Mouse (Mus musculus): ENCODE measurements around the gene Ovol3.
"Not testable (repeated sequence)": the region's sequence is repeated elsewhere in the genome, so short reads cannot be mapped to it uniquely, and the experiment has no call there.

The Ovol3 gene

DNA sequence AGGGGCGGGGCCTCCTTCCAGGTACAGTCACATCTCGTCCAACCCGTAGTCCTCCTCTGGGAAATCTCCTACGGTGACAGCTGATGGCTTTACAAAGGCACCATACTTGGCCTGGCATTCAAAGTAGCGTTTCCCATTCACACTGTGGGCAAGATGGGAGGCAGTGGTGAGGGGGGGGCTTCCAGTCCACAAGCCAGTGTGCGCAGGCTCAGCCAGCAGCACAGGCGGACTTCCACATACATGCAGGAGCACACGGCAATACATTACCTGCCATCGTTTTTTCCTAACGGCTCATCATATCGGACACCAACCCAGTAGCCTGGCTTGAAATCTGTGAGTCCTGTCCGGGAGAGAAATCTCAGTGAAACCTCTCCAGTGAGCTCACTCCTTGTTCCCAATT is 11.3 kb downstream of the Ovol3 start:
- in situ Hi-C loops (cut with MseI, MboI), result no loop called here

GRCm38 (mm10) chr7:30222205-30222604 is 13.3 kb downstream of the Ovol3 start:
- in situ Hi-C loops (cut with MseI, MboI), result no loop called here

DNA sequence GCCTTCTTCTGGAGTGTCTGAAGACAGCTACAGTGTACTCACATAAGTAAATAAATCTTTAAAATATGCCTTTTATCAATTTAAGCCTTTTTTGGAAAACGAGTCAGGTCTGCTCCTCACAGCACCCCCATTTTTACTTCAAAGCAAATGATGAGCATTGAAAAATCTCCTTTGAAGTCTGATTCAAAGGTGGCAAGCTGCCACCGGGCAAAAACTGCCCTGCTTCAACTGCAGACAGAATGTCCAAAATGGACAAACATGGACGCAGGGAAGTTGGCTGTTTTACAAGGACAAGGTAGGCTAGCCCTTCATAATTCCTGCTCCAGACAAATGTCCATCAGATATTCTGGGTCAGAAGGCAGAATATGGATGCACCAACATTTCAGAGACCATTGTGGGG is 14.1 kb downstream of the Ovol3 start:
- in situ Hi-C loops (cut with MseI, MboI), result no loop called here

DNA sequence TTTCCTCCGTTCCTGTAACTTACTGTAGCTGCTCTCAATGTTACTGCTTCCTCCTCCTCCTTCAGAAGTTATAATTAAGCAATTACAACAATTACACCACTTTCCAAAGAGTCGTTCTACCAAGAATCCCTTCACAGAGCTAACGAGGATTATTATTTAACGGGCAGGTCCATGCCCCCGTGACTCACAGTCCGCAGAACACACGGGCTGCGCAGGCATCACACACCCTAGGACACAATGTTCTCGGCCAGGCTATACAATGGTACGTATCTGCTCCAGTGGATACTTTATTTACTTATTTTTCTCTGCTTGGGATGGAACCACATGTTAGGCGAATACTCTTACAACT is 15.5 kb downstream of the Ovol3 start:
- in situ Hi-C loops (cut with MseI, MboI), result no loop called here

GRCm38 (mm10) chr7:30219293-30220007 is 16.1 kb downstream of the Ovol3 start:
- in situ Hi-C loops (cut with MseI, MboI), result loop anchor here in 1 of 2 experiments (5.0 kb wide), 1 partner anchor 37 kb away; the partner anchor contains the start of gene Cox7a1

DNA sequence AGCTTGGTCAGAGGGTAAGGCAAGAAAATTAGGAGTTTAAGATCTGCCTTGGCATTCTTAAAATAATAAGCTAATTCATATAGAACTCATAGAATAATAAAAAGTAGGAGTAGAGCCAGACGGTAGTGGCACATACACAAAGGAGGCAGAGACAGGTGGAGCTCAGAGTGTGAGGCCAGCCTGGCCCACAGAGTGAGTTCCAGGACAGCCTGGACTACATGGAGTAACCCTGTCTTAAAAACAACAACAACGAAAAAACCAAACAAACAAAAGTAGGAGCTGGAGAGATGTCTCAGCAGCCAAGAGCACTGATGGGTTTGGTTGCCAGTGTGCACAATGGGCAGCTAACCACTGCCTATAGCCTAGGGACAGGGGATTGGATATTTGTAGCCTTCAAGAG is 18.2 kb downstream of the Ovol3 start:
- in situ Hi-C loops (cut with MseI, MboI), result loop anchor here in 1 of 2 experiments (5.0 kb wide), 1 partner anchor 35 kb away; the partner anchor contains the start of gene Cox7a1

GRCm38 (mm10) chr7:30216723-30217151 is 18.8 kb downstream of the Ovol3 start:
- in situ Hi-C loops (cut with MseI, MboI), result loop anchor here in 1 of 2 experiments (5.0 kb wide), 1 partner anchor 34 kb away; the partner anchor contains the start of gene Cox7a1

DNA sequence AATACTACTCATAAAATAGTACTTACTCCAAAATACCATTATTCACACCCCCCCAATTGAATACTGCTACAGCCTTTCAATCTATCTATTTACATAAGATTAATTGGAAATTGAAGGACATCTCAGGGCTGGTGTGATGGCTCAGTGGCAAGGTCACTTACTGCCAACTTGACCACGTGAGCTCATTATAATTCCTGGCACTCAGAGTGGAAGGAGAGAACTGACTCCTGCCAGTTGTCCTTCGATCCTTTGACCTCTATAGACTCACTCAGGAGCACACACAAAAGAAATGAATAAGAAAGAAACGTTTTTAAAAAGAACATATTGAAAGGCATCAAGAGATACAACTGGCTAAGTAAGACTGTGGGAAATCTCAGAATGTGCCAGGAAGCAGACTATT is 19.6 kb downstream of the Ovol3 start:
- in situ Hi-C loops (cut with MseI, MboI), result loop anchor here in 1 of 2 experiments (5.0 kb wide), 1 partner anchor 34 kb away; the partner anchor contains the start of gene Cox7a1

- in situ Hi-C loops (cut with MseI, MboI), result loop anchor here in 1 of 2 experiments (5.0 kb wide), 1 partner anchor 37 kb away; no protein-coding TSS in a partner anchor
These were observed 21.6 kb downstream of the Ovol3 start for GRCm38 (mm10) chr7:30213881-30214280.

DNA sequence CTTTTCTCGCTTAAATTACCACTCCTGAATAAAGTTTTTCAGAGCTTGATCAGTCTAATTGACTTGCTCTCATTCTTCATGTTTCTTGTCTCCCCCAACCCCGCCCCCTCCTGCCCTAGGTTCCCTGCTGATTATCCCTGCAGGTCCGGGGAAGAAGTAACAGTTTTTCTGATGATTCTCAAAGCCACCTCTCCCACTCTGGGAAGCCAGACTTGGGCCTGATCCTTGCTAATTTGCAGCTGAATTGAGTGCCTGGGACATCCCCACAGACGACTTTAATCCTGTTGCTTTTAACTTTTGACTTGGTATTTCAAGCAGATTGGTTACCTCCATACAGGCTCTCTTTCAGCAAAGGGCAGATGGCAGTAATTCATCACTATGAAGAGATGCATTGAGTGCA is 24.5 kb downstream of the Ovol3 start:
- in situ Hi-C loops (cut with MseI, MboI), result loop anchor here in 1 of 2 experiments (5.0 kb wide), 1 partner anchor 34 kb away; no protein-coding TSS in a partner anchor

DNA sequence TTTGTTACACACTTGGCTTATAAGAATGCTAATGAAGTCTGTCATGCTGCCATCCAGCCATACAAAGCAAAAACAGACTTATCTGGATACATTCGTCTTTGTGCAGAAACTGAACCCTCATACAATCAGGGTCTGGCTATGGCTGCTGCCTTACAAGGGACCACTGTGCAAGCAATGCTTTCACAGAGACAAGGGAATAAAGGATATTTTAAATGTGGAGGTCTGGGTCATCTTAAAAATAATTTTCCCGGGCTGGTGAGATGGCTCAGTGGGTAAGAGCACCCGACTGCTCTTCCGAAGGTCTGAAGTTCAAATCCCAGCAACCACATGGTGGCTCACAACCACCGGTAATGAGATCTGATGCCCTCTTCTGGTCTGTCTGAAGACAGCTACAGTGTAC is 29.2 kb downstream of the Ovol3 start:
- in situ Hi-C loops (cut with MseI, MboI), result not testable (repeated sequence)

- in situ Hi-C loops (cut with MseI, MboI), result no loop called here
These were observed 30.1 kb downstream of the Ovol3 start for GRCm38 (mm10) chr7:30205383-30205782.

GRCm38 (mm10) chr7:30204380-30204779 is 31.1 kb downstream of the Ovol3 start:
- in situ Hi-C loops (cut with MseI, MboI), result no loop called here

DNA sequence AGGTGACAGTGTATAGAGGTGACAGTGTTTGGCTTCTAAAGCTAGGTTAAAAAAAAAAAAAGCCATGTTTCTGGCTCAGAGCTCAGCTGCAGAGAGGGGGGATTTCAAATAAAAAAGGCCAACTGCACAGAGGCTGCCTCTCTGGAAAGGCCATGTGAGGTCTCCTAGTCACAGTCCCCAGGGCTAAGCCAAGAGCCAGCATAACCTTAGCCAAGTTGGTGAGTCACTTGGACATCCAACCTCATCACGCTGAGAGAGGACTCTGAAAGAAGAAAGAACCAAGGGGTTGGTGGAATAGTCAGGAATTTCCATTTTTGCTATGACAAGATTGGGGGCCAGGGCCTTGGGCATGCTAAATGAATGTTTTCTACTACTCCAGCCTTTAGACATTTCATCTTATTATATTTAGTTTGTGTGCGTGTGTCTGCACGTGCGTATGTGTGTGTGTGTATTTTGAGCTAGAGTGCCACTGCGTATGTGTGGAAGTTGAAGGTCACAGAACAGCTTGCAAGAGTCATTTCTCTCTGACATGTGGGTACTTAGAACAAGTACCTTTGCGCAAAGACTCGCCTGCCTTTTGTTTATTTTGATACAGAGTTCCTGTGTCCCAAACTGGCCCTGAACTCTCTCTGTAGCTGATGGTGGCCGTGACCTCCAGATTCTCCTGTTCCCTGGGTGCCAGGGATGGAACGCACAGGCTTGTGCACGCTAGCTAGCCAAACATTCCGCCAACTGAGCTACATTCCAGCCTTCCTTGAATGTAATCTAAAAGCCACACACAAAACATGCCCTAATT is 32.4 kb downstream of the Ovol3 start:
- in situ Hi-C loops (cut with MseI, MboI), result no loop called here

- in situ Hi-C loops (cut with MseI, MboI), result not testable (repeated sequence)
These were observed 34.9 kb downstream of the Ovol3 start for GRCm38 (mm10) chr7:30200661-30201060.

DNA sequence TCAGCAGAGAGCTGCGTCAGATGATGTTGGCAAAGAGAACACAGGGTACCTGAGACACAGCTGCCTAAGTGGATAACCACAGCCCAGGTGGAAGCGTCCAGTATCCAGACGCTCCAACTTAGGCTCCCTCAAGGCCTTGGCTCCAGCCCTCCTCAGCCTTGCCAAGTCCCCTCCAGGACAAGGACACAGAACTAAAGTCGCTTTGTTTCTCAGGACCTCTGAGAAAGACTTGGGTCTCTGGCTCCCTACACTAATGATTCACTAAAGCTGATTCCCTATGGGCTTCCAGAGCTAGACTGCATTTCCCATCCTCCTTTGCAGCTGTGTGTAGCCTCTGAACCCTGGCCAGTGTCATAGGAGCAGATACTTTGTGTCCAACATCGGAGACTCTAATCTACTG is 35.3 kb downstream of the Ovol3 start:
- in situ Hi-C loops (cut with MseI, MboI), result no loop called here

GRCm38 (mm10) chr7:30199498-30200139 is 35.9 kb downstream of the Ovol3 start:
- in situ Hi-C loops (cut with MseI, MboI), result no loop called here

- in situ Hi-C loops (cut with MseI, MboI), result no loop called here
These were observed 37.0 kb downstream of the Ovol3 start, which contains the start of gene Capns1 for GRCm38 (mm10) chr7:30198481-30198971. Gene Capns1 (minus strand): TSS chr7:30198811.

DNA sequence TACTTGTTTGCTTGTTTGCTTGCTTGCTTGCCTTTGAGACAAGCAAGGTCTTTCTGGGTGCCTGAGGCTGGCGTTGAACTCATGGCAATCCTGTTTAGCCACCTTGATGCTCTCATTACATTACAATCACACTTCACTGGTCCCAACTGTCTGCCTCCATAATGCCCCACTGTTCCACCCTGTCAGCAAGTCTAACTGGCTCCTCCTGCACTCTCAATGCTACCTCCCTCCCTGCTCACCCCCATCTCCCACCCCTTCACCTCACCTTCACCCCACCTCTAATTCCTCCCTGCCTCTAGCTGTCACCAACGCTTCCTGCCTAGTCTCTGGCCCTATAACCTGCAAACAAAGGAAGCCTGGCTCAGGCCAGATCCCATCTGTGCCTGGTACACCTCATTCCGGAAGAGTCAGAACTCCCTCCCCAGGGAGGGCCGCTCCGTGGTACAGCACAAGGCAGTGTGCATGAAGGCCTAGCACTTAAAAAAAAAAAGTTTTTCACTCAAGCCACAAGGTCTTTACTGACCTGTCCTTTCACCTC is 37.9 kb downstream of the Ovol3 start:
- in situ Hi-C loops (cut with MseI, MboI), result no loop called here

DNA sequence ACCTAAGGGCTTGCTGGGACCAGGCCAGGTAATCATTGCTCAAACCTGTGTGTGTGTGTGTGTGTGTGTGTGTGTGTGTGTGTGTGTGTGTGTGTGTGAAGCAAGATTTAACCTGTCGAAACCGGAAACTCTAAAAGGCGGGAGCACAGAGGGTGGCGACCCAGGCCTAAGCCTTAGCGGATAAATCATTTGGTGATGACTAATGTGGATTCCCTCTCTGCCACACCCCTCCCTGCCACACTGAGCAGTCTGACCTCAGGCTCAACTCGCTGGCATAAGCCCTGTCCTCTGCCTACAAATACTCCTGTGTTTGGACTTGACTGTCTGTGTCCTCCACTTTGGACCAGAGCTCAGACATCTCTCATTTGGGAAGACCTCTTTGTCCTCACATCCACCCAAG is 39.4 kb downstream of the Ovol3 start:
- in situ Hi-C loops (cut with MseI, MboI), result no loop called here

DNA sequence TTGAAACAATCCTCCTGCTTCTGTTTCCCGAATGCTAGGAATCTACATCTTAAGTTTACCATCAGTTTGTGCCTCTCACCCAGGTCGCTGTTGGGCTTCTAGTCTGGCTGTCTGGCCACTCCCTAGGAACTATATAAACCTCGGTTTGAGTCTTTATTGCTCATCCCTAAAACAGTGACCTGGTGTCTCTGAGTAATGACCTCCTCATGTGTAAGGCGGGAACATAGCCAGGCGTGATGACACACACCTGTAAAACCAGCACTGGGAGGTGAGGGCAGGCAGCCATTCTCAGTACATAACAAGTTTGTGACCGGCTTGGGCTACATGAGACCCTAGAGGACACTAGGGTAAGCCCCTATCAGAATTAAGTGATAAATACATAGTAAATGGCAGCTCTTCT is 40.1 kb downstream of the Ovol3 start:
- in situ Hi-C loops (cut with MseI, MboI), result no loop called here

- in situ Hi-C loops (cut with MseI, MboI), result no loop called here
These were observed 40.6 kb downstream of the Ovol3 start for GRCm38 (mm10) chr7:30194884-30195283.

All from mouse trophoblast stem cell (cell line).